10 mouse cellular contexts compared by ENCODE assay signal in genomic region chr8:116832181-116832580, GRCm38 (mm10).
DNase-seq lines count a peak whose midpoint lies in the region; ATAC-seq and TF ChIP-seq lines count a peak whose summit lies in the region.
"Had no signal": no experiment of that assay in that cellular context is flagged by ENCODE, and none has a peak within 500 bp of the region (broad histone marks: within the 10 kb centered on the region; RNA-seq: fewer than 3 reads in every experiment).

No protein-coding gene starts in this region.

- H3K27ac ChIP-seq in intestine, embryonic 15.5 days: no peak overlapping the region
- no peak overlapping the region for H3K27ac ChIP-seq in intestine, postnatal 0 days (ENCODE audit: low read depth, low read length)
- H3K27ac ChIP-seq in midbrain, embryonic 11.5 days (ENCODE audit: low read depth, low read length): no peak overlapping the region
- H3K27ac ChIP-seq: neural tube, embryonic 13.5 days had no signal

- no peaks in the 10 kb centered on the region for H3K9me3 ChIP-seq in intestine, embryonic 15.5 days
- H3K9me3 ChIP-seq in intestine, postnatal 0 days (ENCODE audit: control insufficient read depth): no peaks in the 10 kb centered on the region
- no peaks in the 10 kb centered on the region for H3K9me3 ChIP-seq in midbrain, embryonic 11.5 days (ENCODE audit: control insufficient read depth, low read length)
- H3K9me3 ChIP-seq: neural tube, embryonic 13.5 days had no signal

- no peak overlapping the region for H3K4me2 ChIP-seq in intestine, embryonic 15.5 days (replicated peaks)
- no peak overlapping the region for H3K4me2 ChIP-seq in intestine, postnatal 0 days (replicated peaks; ENCODE audit: low read depth)
- no peak overlapping the region for H3K4me2 ChIP-seq in midbrain, embryonic 11.5 days
- H3K4me2 ChIP-seq: neural tube, embryonic 13.5 days had no signal

- no peak for TF ChIP-seq CTCF in intestine, postnatal 0 days (IDR thresholded peaks at IDR 0.05; ENCODE audit: low read depth)

- 49% methylated on average over 2 of the region's 2 CpGs for WGBS in intestine, embryonic 15.5 days
- 57% methylated on average over 2 of the region's 2 CpGs for WGBS in intestine, postnatal 0 days
- whole genome bisulfite sequencing in midbrain, embryonic 11.5 days: 80% methylated on average over 2 of the region's 2 CpGs

- H3K36me3 ChIP-seq in intestine, embryonic 15.5 days: no peaks in the 10 kb centered on the region
- H3K36me3 ChIP-seq in intestine, postnatal 0 days (ENCODE audit: control insufficient read depth, insufficient read depth): no peaks in the 10 kb centered on the region
- no peaks in the 10 kb centered on the region for H3K36me3 ChIP-seq in midbrain, embryonic 11.5 days (ENCODE audit: control insufficient read depth, insufficient read depth, low read length)
- H3K36me3 ChIP-seq: neural tube, embryonic 13.5 days had no signal

- DNase-seq in gastrocnemius, adult 18-20 months (ENCODE audit: low spot score): peak; percentile 85
- DNase-seq in kidney, adult 8-10 months: peak; percentile 38 to 65
- peak; percentile 46 for DNase-seq in lung, postnatal 25 days (ENCODE audit: low spot score)
- no peak for DNase-seq in midbrain, embryonic 11.5 days (ENCODE audit: low spot score, missing footprints)
- no peak for DNase-seq in layer of hippocampus, postnatal 10 days (ENCODE audit: low spot score in 2 of 2)
- DNase-seq: thymus, postnatal 25 days had no signal

- H3K27me3 ChIP-seq in intestine, embryonic 15.5 days (replicated peaks): no peaks in the 10 kb centered on the region
- H3K27me3 ChIP-seq in intestine, postnatal 0 days (replicated peaks; ENCODE audit: control insufficient read depth, insufficient read depth, low read length): no peaks in the 10 kb centered on the region
- H3K27me3 ChIP-seq in midbrain, embryonic 11.5 days (ENCODE audit: control insufficient read depth, insufficient read depth, low read length): no peaks in the 10 kb centered on the region
- H3K27me3 ChIP-seq: neural tube, embryonic 13.5 days had no signal

- H3K4me1 ChIP-seq in intestine, embryonic 15.5 days (replicated peaks): no peaks in the 10 kb centered on the region
- H3K4me1 ChIP-seq in intestine, postnatal 0 days (replicated peaks; ENCODE audit: control insufficient read depth, insufficient read depth, low read length): no peaks in the 10 kb centered on the region
- no peaks in the 10 kb centered on the region for H3K4me1 ChIP-seq in midbrain, embryonic 11.5 days (ENCODE audit: control insufficient read depth, insufficient read depth, low read length)
- H3K4me1 ChIP-seq: neural tube, embryonic 13.5 days had no signal

- no peak overlapping the region for H3K4me3 ChIP-seq in intestine, embryonic 15.5 days (replicated peaks)
- H3K4me3 ChIP-seq in intestine, postnatal 0 days (ENCODE audit: low read depth, low read length): no peak overlapping the region
- H3K4me3 ChIP-seq in midbrain, embryonic 11.5 days (ENCODE audit: low read depth, low read length): no peak overlapping the region
- H3K4me3 ChIP-seq: neural tube, embryonic 13.5 days had no signal

- peak; percentile 66 for ATAC-seq in intestine, embryonic 15.5 days
- no peak for ATAC-seq in intestine, postnatal 0 days
- ATAC-seq in erythroblast, adult 5-6 weeks (replicated peaks; ENCODE audit: low FRiP score, poor library complexity, severe bottlenecking): no peak
- ATAC-seq in midbrain, embryonic 11.5 days (ENCODE audit: low FRiP score): no peak

- no peak overlapping the region for H3K9ac ChIP-seq in intestine, embryonic 15.5 days
- H3K9ac ChIP-seq in intestine, postnatal 0 days (ENCODE audit: low read depth, low read length): no peak overlapping the region
- H3K9ac ChIP-seq in midbrain, embryonic 11.5 days (ENCODE audit: low read length): no peak overlapping the region
- H3K9ac ChIP-seq: neural tube, embryonic 13.5 days had no signal

Comparison
In these comparisons a context has a peak if more than half of its experiments do, and no peak if none do; other contexts are left out.
1. DNase-seq: peak in gastrocnemius, adult 18-20 months (single experiment), kidney, adult 8-10 months (2 of 2) and lung, postnatal 25 days (single experiment); none in midbrain, embryonic 11.5 days (single experiment) and layer of hippocampus, postnatal 10 days (0 of 2).